ENCODE assay signal across 20 mouse cellular contexts in the genomic region with DNA sequence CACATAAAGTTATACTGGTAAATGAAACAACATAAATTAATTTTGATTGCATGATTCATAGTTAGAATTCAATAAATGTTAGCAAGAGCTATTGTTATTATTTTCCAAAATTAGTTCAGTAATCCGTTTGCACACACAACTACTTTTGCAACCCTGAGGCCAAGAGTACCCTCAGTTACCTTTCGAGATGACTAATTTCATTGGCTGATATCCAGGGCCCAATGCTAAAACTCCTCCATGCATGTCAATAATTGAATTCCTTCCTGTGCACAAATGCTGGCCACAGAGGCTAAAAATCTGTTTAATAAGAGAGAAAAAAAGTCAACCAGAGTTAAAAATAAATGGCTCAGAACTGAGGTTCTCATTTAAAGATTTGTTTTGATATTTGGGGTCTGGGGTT.
DNase-seq lines count a peak whose midpoint lies in the region; TF ChIP-seq lines count a peak whose summit lies in the region.
"Had no signal": no experiment of that assay in that cellular context is flagged by ENCODE, and none has a peak within 500 bp of the region (broad histone marks: within the 10 kb centered on the region; RNA-seq: fewer than 3 reads in every experiment).

No protein-coding gene starts in this region.

- intact Hi-C loops in heart, postnatal 14 days (cut with DNase I) = no loop called here

- peak; percentile 16 to 28 for DNase-seq in cerebellum, postnatal 10 days
- DNase-seq in cerebellum, adult 18-20 months = no peak
- DNase-seq in kidney, adult 8-10 months = peak; percentile 23 to 24
- no peak for DNase-seq in kidney, adult 18-20 months
- no peak for DNase-seq in layer of hippocampus, adult 2 months (ENCODE audit: low spot score in 2 of 2)
- DNase-seq in layer of hippocampus, postnatal 14 days (ENCODE audit: low spot score in 2 of 2) = no peak
- DNase-seq in kidney, postnatal 14 days = peak; percentile 46
- no peak for DNase-seq in heart, postnatal 14 days
- DNase-seq: adrenal gland, adult 2 months; adrenal gland, postnatal 14 days; cerebellum, adult 11 months; cerebellum, adult 8-10 months; cerebellum, postnatal 14 days; gastrocnemius, postnatal 10 days; heart, adult 11 months; heart, postnatal 36 days had no signal

- peak overlapping the region; percentile 64 for H3K27ac ChIP-seq in layer of hippocampus, adult 2 months
- H3K27ac ChIP-seq: forebrain, embryonic 10.5 days; forebrain, embryonic 13.5 days; hindbrain, embryonic 10.5 days; hindbrain, embryonic 13.5 days had no signal

- TF ChIP-seq CTCF in layer of hippocampus, adult 2 months (conservative IDR thresholded peaks at IDR 0.05) = no peak

- H3K4me3 ChIP-seq in layer of hippocampus, adult 2 months = no peak overlapping the region
- H3K4me3 ChIP-seq: forebrain, embryonic 10.5 days; forebrain, embryonic 13.5 days; hindbrain, embryonic 10.5 days; hindbrain, embryonic 13.5 days had no signal

Comparison
In these comparisons a context has a peak if more than half of its experiments do, and no peak if none do; other contexts are left out.
1. DNase-seq: peak in cerebellum, postnatal 10 days (2 of 2), kidney, adult 8-10 months (2 of 2) and kidney, postnatal 14 days (single experiment); none in cerebellum, adult 18-20 months (0 of 2), kidney, adult 18-20 months (single experiment), layer of hippocampus, adult 2 months (0 of 2), layer of hippocampus, postnatal 14 days (0 of 2) and heart, postnatal 14 days (0 of 2).